Mouse (Mus musculus): ENCODE measurements around the gene Wapl. TPM values are rescaled to one million over a fixed set of nuclear protein-coding genes. Genes with fewer than 3 reads are reported as not detected.

The Wapl gene
- total and polyA plus RNA-seq, 3 experiments, result 80.4 to 221 (median 100) TPM

GRCm38 (mm10) chr14:34771601-34772000 is 97.9 kb downstream of the Wapl start:
- Histone ChIP-seq H3K27ac (ENCODE audit: control insufficient read depth, low read depth, low read length) (no peak overlapping the region), H3K27me3 (ENCODE audit: control insufficient read depth in 1 of 2, insufficient read depth in 2 of 2, low read length in 2 of 2) (no peaks in the 10 kb centered on the region), H3K36me3 (ENCODE audit: control insufficient read depth in 1 of 2, insufficient read depth in 2 of 2, low read length in 2 of 2) (peaks cover 0 to 9% of the 10 kb centered on the region in 2 experiments; a peak in 2 of 4 replicates), H3K4me3 (ENCODE audit: control insufficient read depth in 1 of 2, insufficient read depth in 1 of 2, low read depth in 2 of 2, low read length in 2 of 2) (no peak overlapping the region), H3K79me2 (ENCODE audit: control insufficient read depth, insufficient read depth, low read length, poor library complexity) (peaks cover 5% of the 10 kb centered on the region; the same call in 1 of the 2 replicates), H3K9me3 (replicated peaks; ENCODE audit: insufficient read depth, low read length) (no peaks in the 10 kb centered on the region), H3K4me1 (ENCODE audit: control insufficient read depth in 1 of 2, insufficient read depth in 2 of 2, low read length in 2 of 2) (peaks cover 0 to 11% of the 10 kb centered on the region in 2 experiments; a peak in 3 of 4 replicates), H3K9ac (ENCODE audit: control insufficient read depth, low read depth, low read length, poor library complexity, severe bottlenecking) (no peak overlapping the region)
- TF ChIP-seq ETS1 (IDR thresholded peaks at IDR 0.05; ENCODE audit: low read depth, low read length), result no peak
- TF ChIP-seq KAT2A (conservative IDR thresholded peaks at IDR 0.05; ENCODE audit: low read depth, low read length), result no peak
- no peak for TF ChIP-seq CHD2 (IDR thresholded peaks at IDR 0.05; ENCODE audit: low read length)
- no peak for TF ChIP-seq TCF12 (IDR thresholded peaks at IDR 0.05; ENCODE audit: low read depth, low read length)
- no peak for TF ChIP-seq ZC3H11A (IDR thresholded peaks at IDR 0.05; ENCODE audit: low read depth, low read length)
- no peak for TF ChIP-seq EP300 (IDR thresholded peaks at IDR 0.05; ENCODE audit: low read depth in 1 of 2, low read length in 2 of 2)
- no peak for TF ChIP-seq NRF1 (IDR thresholded peaks at IDR 0.05; ENCODE audit: insufficient read depth, low read depth, low read length, poor library complexity, severe bottlenecking)
- TF ChIP-seq TBP (IDR thresholded peaks at IDR 0.05; ENCODE audit: low read depth, low read length), result no peak
- TF ChIP-seq RAD21 (IDR thresholded peaks at IDR 0.05; ENCODE audit: low read depth, low read length), result no peak
- TF ChIP-seq MXI1 (IDR thresholded peaks at IDR 0.05; ENCODE audit: low read depth, low read length), result no peak
- no peak for TF ChIP-seq ZKSCAN1 (IDR thresholded peaks at IDR 0.05; ENCODE audit: low read depth, low read length)
- TF ChIP-seq TAL1 (IDR thresholded peaks at IDR 0.05; ENCODE audit: low read length), result no peak
- no peak for TF ChIP-seq ELF1 (IDR thresholded peaks at IDR 0.05; ENCODE audit: low read depth, low read length)
- TF ChIP-seq CTCF (IDR thresholded peaks at IDR 0.05 in 2 of 3, conservative IDR thresholded peaks at IDR 0.05 in 1 of 3; ENCODE audit: control insufficient read depth in 1 of 3, insufficient read depth in 1 of 3, low read depth in 2 of 3, low read length in 3 of 3, poor library complexity in 1 of 3, severe bottlenecking in 1 of 3), result no peak
- TF ChIP-seq SIN3A (IDR thresholded peaks at IDR 0.05; ENCODE audit: low read length), result no peak
- TF ChIP-seq UBTF (IDR thresholded peaks at IDR 0.05; ENCODE audit: borderline replicate concordance, insufficient read depth, low read depth, low read length), result no peak
- TF ChIP-seq MEF2A (IDR thresholded peaks at IDR 0.05; ENCODE audit: extremely low read depth, insufficient replicate concordance, low read depth, low read length, poor library complexity, severe bottlenecking), result no peak
- no peak for TF ChIP-seq MYC (IDR thresholded peaks at IDR 0.05; ENCODE audit: low read depth, low read length)
- no peak for TF ChIP-seq MYB (IDR thresholded peaks at IDR 0.05; ENCODE audit: low read depth, low read length)
- TF ChIP-seq POLR2AphosphoS2 (IDR thresholded peaks at IDR 0.05; ENCODE audit: low read length), result no peak
- DNase-seq (ENCODE audit: low read depth, low spot score), result no peak

- DNase-seq (ENCODE audit: low read depth, low spot score), result no peak
- Histone ChIP-seq H3K4me3 (ENCODE audit: control insufficient read depth in 1 of 2, insufficient read depth in 1 of 2, low read depth in 2 of 2, low read length in 2 of 2) (no peak overlapping the region), H3K79me2 (ENCODE audit: control insufficient read depth, insufficient read depth, low read length, poor library complexity) (peaks cover 5% of the 10 kb centered on the region; the same call in 1 of the 2 replicates), H3K4me1 (ENCODE audit: control insufficient read depth in 1 of 2, insufficient read depth in 2 of 2, low read length in 2 of 2) (peaks cover 0 to 15% of the 10 kb centered on the region in 2 experiments; a peak in 3 of 4 replicates), H3K27me3 (ENCODE audit: control insufficient read depth in 1 of 2, insufficient read depth in 2 of 2, low read length in 2 of 2) (no peaks in the 10 kb centered on the region), H3K9me3 (replicated peaks; ENCODE audit: insufficient read depth, low read length) (no peaks in the 10 kb centered on the region), H3K9ac (ENCODE audit: control insufficient read depth, low read depth, low read length, poor library complexity, severe bottlenecking) (no peak overlapping the region), H3K27ac (ENCODE audit: control insufficient read depth, low read depth, low read length) (no peak overlapping the region), H3K36me3 (ENCODE audit: control insufficient read depth in 1 of 2, insufficient read depth in 2 of 2, low read length in 2 of 2) (peaks cover 0 to 9% of the 10 kb centered on the region in 2 experiments; a peak in 2 of 4 replicates)
- TF ChIP-seq ZC3H11A (IDR thresholded peaks at IDR 0.05; ENCODE audit: low read depth, low read length) (no peak), SMC3 (IDR thresholded peaks at IDR 0.05; ENCODE audit: low read depth, low read length) (no peak), POLR2AphosphoS2 (IDR thresholded peaks at IDR 0.05; ENCODE audit: low read length) (no peak), MAX (IDR thresholded peaks at IDR 0.05; ENCODE audit: low read length) (no peak), ZKSCAN1 (IDR thresholded peaks at IDR 0.05; ENCODE audit: low read depth, low read length) (no peak), MXI1 (IDR thresholded peaks at IDR 0.05; ENCODE audit: low read depth, low read length) (no peak), TBP (IDR thresholded peaks at IDR 0.05; ENCODE audit: low read depth, low read length) (no peak), GATA1 (IDR thresholded peaks at IDR 0.05; ENCODE audit: low read depth, low read length) (no peak), NRF1 (IDR thresholded peaks at IDR 0.05; ENCODE audit: insufficient read depth, low read depth, low read length, poor library complexity, severe bottlenecking) (no peak), ETS1 (IDR thresholded peaks at IDR 0.05; ENCODE audit: low read depth, low read length) (no peak)
Observed at GRCm38 (mm10) chr14:34772132-34772531, 98.4 kb downstream of the Wapl start.
